Mouse (Mus musculus): ENCODE data around the gene Cobl.

The Cobl gene

GRCm38 (mm10) chr11:12443614-12444013 is 21.1 kb downstream of the Cobl start:
- no peak for DNase-seq

- no peak for DNase-seq
Measured at GRCm38 (mm10) chr11:12443185-12443584, 21.6 kb downstream of the Cobl start.

GRCm38 (mm10) chr11:12442283-12442682 is 22.5 kb downstream of the Cobl start:
- peak in 1 of 2 experiments; percentile 29 for DNase-seq

GRCm38 (mm10) chr11:12435905-12436304 is 28.9 kb downstream of the Cobl start:
- no peak for DNase-seq

GRCm38 (mm10) chr11:12435018-12435417 is 29.7 kb downstream of the Cobl start:
- no peak for DNase-seq

- DNase-seq: no peak
Measured at GRCm38 (mm10) chr11:12434597-12434996, 30.2 kb downstream of the Cobl start.

- DNase-seq: no peak
Measured at GRCm38 (mm10) chr11:12431911-12432310, 32.8 kb downstream of the Cobl start.

GRCm38 (mm10) chr11:12430231-12431041 is 34.3 kb downstream of the Cobl start:
- DNase-seq: peak in 1 of 2 experiments; percentile 6

- DNase-seq: no peak
Measured at GRCm38 (mm10) chr11:12426746-12427145, 38.0 kb downstream of the Cobl start.

- DNase-seq: peak; percentile 12 to 59
Measured at GRCm38 (mm10) chr11:12424205-12424604, 40.6 kb downstream of the Cobl start.

- peak in 1 of 2 experiments; percentile 7 for DNase-seq
Measured at GRCm38 (mm10) chr11:12421183-12421582, 43.6 kb downstream of the Cobl start.

GRCm38 (mm10) chr11:12420146-12420545 is 44.6 kb downstream of the Cobl start:
- DNase-seq: no peak

- peak; percentile 29 to 32 for DNase-seq
Measured at GRCm38 (mm10) chr11:12416899-12417298, 47.9 kb downstream of the Cobl start.

GRCm38 (mm10) chr11:12415329-12415728 is 49.4 kb downstream of the Cobl start:
- no peak for DNase-seq

GRCm38 (mm10) chr11:12411950-12412349 is 52.8 kb downstream of the Cobl start:
- no peak for DNase-seq

GRCm38 (mm10) chr11:12411075-12411807 is 53.5 kb downstream of the Cobl start:
- no peak for DNase-seq

GRCm38 (mm10) chr11:12409463-12409862 is 55.3 kb downstream of the Cobl start:
- peak in 1 of 2 experiments; percentile 10 for DNase-seq

- no peak for DNase-seq
Measured at GRCm38 (mm10) chr11:12407834-12408233, 56.9 kb downstream of the Cobl start.

- no peak for DNase-seq
Measured at GRCm38 (mm10) chr11:12399903-12400302, 64.9 kb downstream of the Cobl start.

- no peak for DNase-seq
Measured at GRCm38 (mm10) chr11:12396196-12396595, 68.6 kb downstream of the Cobl start.

- DNase-seq: no peak
Measured at GRCm38 (mm10) chr11:12394701-12395100, 70.1 kb downstream of the Cobl start.

- no peak for DNase-seq
Measured at GRCm38 (mm10) chr11:12394151-12394550, 70.6 kb downstream of the Cobl start.

GRCm38 (mm10) chr11:12384826-12385225 is 79.9 kb downstream of the Cobl start:
- DNase-seq: no peak

GRCm38 (mm10) chr11:12382991-12383390 is 81.8 kb downstream of the Cobl start:
- peak; percentile 17 to 29 for DNase-seq

Data from lung, postnatal 4 days (tissue).